Mouse (Mus musculus): ENCODE measurements around the gene Fbln2. TPM values are rescaled to one million over a fixed set of nuclear protein-coding genes. Genes with fewer than 3 reads are reported as not detected.

Fbln2 gene
- polyA plus RNA-seq, 1 experiment from 2014 or later: 298 TPM

DNA sequence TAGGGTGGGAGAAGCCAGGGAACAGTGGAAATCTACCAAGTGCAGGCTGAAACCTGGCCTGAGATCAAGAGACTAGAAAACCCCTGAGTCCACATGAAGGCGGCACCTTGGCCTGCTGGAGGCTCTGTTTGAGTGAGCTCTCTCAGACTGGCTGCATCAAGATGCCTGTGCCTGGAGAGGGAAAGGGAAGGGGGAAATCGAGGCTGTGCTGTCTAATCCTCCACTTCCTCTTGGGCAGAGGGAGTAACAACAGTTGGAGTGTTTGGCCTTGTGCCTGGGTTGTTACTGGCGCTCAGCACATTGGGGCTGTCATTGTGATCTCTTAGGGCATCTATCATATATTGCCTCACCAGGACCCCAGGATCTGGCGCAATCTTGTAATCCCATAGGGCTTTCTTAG lies 36.4 kb downstream of the Fbln2 start:
- WGBS: 78% methylated on average over 4 of the region's 4 CpGs
- no peak overlapping the region for H3K4me3 ChIP-seq
- no peak for ATAC-seq (ENCODE audit: insufficient number of reproducible peaks, insufficient read depth, low FRiP score, low TSS enrichment, low read depth)
- no peak overlapping the region for H3K4me2 ChIP-seq
- H3K9ac ChIP-seq: no peak overlapping the region
- no peaks in the 10 kb centered on the region for H3K27me3 ChIP-seq
- H3K4me1 ChIP-seq: peaks cover 38% of the 10 kb centered on the region
- H3K36me3 ChIP-seq: peaks cover 57% of the 10 kb centered on the region
- H3K9me3 ChIP-seq: 0 out of 2 replicates have a peak, but pooled peaks cover 3% of the 10 kb centered on the region
- no peak overlapping the region for H3K27ac ChIP-seq

DNA sequence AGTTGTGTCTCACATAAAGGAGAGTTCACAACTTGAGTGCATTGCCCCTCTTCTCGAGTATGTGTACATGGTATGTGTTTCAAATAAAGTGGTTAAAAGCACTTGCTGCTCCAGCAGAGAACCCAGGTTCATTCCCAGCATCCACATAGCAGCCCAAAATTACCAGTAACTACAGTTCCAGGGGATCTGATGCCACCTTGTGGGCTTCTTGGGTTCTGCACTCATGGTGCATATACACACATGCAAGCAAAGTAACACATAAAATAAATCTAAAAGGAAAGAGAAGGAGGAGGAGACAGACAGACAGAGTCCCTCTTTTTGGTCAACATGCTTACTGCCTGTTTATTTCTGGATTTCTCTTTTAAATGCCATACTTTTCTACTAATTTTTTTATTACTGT lies 37.5 kb downstream of the Fbln2 start:
- no peaks in the 10 kb centered on the region for H3K27me3 ChIP-seq
- no peak overlapping the region for H3K27ac ChIP-seq
- no peak overlapping the region for H3K4me2 ChIP-seq
- H3K9me3 ChIP-seq: 0 out of 2 replicates have a peak, but pooled peaks cover 3% of the 10 kb centered on the region
- H3K4me1 ChIP-seq: peaks cover 39% of the 10 kb centered on the region
- WGBS: 79% methylated on average over 1 of the region's 1 CpGs
- H3K9ac ChIP-seq: no peak overlapping the region
- peaks cover 66% of the 10 kb centered on the region for H3K36me3 ChIP-seq
- H3K4me3 ChIP-seq: no peak overlapping the region
- ATAC-seq (ENCODE audit: insufficient number of reproducible peaks, insufficient read depth, low FRiP score, low TSS enrichment, low read depth): no peak

DNA sequence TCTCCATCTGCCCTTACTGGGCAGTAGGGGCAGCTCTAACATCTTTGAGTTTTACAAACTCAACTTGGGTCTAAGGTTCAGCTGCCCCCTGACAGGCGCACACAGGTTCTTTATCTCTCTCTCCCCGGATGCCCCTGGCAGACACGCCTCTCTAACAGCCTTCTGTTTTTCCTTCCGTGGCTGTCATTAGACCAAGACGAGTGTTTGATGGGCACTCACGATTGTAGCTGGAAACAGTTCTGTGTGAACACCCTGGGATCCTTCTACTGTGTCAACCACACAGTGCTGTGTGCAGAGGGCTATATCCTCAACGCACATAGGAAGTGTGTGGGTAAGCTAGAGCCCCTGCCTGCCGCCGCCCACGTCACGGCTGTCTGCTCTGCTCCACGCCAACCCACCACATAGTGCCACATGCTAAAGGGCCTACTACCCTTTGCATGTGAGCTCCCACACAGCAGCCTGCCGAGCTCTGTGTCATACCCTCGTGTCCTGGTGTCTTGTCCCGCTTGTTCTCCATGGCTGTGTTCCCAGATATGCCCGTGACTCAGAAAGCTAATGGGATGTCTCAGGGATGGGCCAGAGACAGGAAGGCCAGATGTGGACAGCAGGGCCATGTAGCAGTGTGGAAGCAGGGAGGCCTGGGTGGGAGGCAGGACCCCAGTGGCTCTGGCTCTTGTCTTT lies 47.3 kb downstream of the Fbln2 start:
- no peaks in the 10 kb centered on the region for H3K9me3 ChIP-seq
- 82% methylated on average over 16 of the region's 16 CpGs for WGBS
- 0 out of 2 replicates have a peak overlapping the region, but pooled peaks have one; percentile 11 for H3K27ac ChIP-seq
- H3K36me3 ChIP-seq: peaks cover 97% of the 10 kb centered on the region
- no peak for ATAC-seq (ENCODE audit: insufficient number of reproducible peaks, insufficient read depth, low FRiP score, low TSS enrichment, low read depth)
- no peak overlapping the region for H3K4me2 ChIP-seq
- H3K9ac ChIP-seq: 0 out of 2 replicates have a peak overlapping the region, but pooled peaks have one; percentile 11
- H3K4me3 ChIP-seq: no peak overlapping the region
- H3K4me1 ChIP-seq: no peaks in the 10 kb centered on the region; the same call in 1 of the 2 replicates
- H3K27me3 ChIP-seq: no peaks in the 10 kb centered on the region

DNA sequence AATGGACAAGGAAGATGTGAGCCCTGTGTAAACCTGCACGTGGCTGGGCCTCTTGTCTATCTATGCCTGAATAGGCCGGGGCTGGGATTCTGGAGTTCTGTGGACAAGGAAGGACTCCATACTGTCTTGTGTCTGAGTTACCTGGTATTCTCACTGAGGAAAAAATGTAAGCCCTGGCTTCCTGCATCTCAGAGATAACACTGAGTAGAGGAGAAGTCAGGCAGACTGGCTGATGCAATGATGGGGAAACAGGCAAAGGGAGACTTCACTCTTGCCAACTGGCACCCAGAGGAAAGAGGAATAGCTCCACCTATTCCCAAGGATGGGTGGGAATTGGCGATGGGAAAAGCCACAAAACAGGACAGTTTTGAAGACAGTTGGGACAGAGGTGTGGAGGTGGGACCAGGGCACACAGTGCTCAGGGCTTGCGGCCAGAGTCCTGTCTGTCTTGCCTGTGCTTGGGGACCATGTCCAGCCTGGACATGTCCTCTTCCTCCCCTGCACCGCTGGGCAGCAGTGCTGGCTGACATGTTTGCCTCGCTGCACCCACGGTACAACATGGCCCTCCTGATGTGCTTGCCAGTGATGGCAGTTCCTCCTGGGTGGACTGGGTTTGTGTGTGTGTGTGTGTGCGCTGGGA lies 48.2 kb downstream of the Fbln2 start:
- 82% methylated on average over 8 of the region's 8 CpGs for WGBS
- H3K36me3 ChIP-seq: peaks cover 97% of the 10 kb centered on the region
- ATAC-seq (ENCODE audit: insufficient number of reproducible peaks, insufficient read depth, low FRiP score, low TSS enrichment, low read depth): no peak
- H3K4me2 ChIP-seq: no peak overlapping the region
- no peak overlapping the region for H3K27ac ChIP-seq
- H3K9me3 ChIP-seq: no peaks in the 10 kb centered on the region
- no peaks in the 10 kb centered on the region; the same call in 1 of the 2 replicates for H3K4me1 ChIP-seq
- no peaks in the 10 kb centered on the region for H3K27me3 ChIP-seq
- no peak overlapping the region for H3K9ac ChIP-seq
- no peak overlapping the region for H3K4me3 ChIP-seq

DNA sequence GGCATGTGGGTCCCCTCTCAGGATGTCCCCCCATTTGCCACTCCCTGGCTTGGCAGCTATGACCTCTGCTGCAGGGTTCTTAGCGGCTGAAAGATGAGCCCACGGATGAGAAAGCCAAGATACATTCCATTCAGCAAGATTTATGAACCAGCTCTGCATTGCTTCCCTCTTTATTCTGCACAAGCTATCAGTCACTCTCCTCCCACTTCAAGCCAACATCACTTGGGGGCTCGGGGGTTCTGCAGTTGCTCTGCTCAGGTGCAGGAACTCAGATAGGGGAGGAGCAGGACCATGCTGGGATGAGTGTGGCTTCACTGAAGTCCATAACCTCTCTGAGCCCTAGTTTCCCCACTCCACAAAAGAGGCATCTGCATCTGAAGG lies 48.7 kb downstream of the Fbln2 start:
- Histone ChIP-seq H3K9ac (no peak overlapping the region), H3K27ac (no peak overlapping the region), H3K4me2 (no peak overlapping the region), H3K4me3 (no peak overlapping the region), H3K9me3 (no peaks in the 10 kb centered on the region), H3K4me1 (no peaks in the 10 kb centered on the region; the same call in 1 of the 2 replicates), H3K36me3 (peaks cover 97% of the 10 kb centered on the region), H3K27me3 (no peaks in the 10 kb centered on the region)
- no peak for ATAC-seq (ENCODE audit: insufficient number of reproducible peaks, insufficient read depth, low FRiP score, low TSS enrichment, low read depth)
- WGBS: 62% methylated on average over 3 of the region's 3 CpGs

DNA sequence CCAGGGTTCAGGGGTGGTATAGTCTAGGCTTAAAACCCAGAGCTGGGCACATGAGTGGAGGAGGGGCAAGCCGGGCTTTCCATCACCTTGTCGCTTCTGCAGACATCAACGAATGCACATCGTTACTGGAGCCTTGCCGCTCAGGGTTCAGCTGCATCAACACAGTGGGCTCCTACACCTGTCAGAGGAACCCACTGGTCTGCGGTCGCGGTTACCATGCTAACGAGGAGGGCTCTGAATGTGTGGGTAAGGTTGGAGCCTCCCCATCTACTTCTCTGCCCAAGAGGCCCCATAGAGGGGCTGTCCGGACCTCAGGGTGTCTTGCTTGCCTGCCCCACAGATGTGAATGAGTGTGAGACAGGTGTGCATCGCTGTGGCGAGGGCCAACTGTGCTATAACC lies 53.4 kb downstream of the Fbln2 start:
- Histone ChIP-seq H3K27me3 (no peaks in the 10 kb centered on the region), H3K4me2 (no peak overlapping the region), H3K9ac (no peak overlapping the region), H3K4me3 (no peak overlapping the region), H3K9me3 (no peaks in the 10 kb centered on the region), H3K4me1 (no peaks in the 10 kb centered on the region), H3K27ac (no peak overlapping the region), H3K36me3 (peaks cover 99% of the 10 kb centered on the region)
- no peak for ATAC-seq (ENCODE audit: insufficient number of reproducible peaks, insufficient read depth, low FRiP score, low TSS enrichment, low read depth)
- 89% methylated on average over 12 of the region's 12 CpGs for WGBS

DNA sequence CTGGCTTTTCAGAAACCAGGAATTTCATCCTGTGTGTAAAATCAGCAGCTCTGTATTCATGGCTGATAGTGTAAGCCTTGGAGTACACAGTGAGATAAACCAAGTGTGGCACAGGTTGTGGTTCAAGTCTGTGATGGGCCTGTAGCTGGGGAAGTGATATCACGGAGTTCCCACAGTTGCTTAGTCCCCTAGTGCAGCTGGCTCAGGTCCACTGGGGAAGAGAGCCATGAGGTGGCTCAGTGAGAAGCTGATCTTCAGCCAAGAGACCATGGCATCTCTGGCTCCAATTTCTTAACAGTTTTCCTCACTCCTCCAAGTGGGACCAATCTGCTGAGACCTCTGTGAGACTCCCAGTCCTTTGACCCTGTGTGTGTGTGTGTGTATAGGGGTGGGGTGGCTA lies 54.4 kb downstream of the Fbln2 start:
- 86% methylated on average over 1 of the region's 1 CpGs for WGBS
- Histone ChIP-seq H3K9ac (no peak overlapping the region), H3K27ac (no peak overlapping the region), H3K4me1 (no peaks in the 10 kb centered on the region), H3K9me3 (no peaks in the 10 kb centered on the region), H3K36me3 (peaks cover 100% of the 10 kb centered on the region), H3K27me3 (no peaks in the 10 kb centered on the region), H3K4me2 (no peak overlapping the region), H3K4me3 (no peak overlapping the region)
- no peak for ATAC-seq (ENCODE audit: insufficient number of reproducible peaks, insufficient read depth, low FRiP score, low TSS enrichment, low read depth)

DNA sequence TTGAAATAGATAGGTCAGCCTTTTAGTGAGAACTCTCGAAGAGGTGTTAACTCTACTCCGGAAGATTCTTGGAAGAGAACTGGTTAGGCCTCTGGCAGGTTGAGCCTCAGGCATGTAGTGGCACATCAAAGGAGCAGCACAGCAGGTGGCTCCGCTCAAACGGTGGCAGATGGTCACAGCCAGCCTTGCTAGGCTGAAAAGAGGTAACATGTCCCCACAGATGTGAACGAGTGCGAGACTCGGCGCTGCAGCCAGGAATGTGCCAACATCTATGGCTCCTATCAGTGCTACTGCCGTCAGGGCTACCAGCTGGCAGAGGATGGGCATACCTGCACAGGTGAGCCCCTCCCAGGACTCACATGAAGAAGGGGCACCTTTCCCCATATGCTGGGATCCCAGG lies 56.1 kb downstream of the Fbln2 start:
- Histone ChIP-seq H3K4me2 (no peak overlapping the region), H3K4me1 (no peaks in the 10 kb centered on the region)
- WGBS: 57% methylated on average over 9 of the region's 9 CpGs

DNA sequence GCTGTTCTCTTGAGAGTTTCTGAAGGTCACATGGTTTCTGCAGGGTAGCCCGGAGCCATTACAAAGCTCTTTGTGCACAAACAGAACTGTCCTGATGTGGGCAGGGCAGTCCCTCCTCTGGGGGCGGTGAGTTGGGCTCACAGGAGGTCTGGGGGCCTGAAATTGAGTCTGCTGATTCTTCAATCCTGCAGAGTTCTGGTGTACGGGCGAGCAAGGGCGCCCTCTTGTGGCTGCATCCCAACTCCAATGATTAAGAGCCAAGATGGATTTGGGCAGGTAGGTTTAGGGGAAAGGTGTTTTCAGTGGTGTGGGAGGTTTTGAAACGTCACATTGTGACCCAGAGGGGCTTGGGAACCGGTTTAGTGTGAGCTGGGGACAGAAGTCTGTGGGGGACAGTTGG lies 65.3 kb downstream of the Fbln2 start:
- peaks cover 17% of the 10 kb centered on the region for H3K36me3 ChIP-seq
- H3K9ac ChIP-seq: 0 out of 2 replicates have a peak overlapping the region, but pooled peaks have one; percentile 21
- 2% methylated on average over 7 of the region's 7 CpGs for WGBS
- H3K27me3 ChIP-seq: peaks cover 10% of the 10 kb centered on the region
- 0 out of 2 replicates have a peak, but pooled peaks have one; percentile 28 for ATAC-seq (ENCODE audit: insufficient number of reproducible peaks, insufficient read depth, low FRiP score, low TSS enrichment, low read depth)
- H3K4me2 ChIP-seq: no peak overlapping the region
- no peak overlapping the region for H3K4me3 ChIP-seq
- H3K27ac ChIP-seq: peak overlapping the region; percentile 48; the same call in 1 of the 2 replicates
- H3K4me1 ChIP-seq: peaks cover 17% of the 10 kb centered on the region
- H3K9me3 ChIP-seq: no peaks in the 10 kb centered on the region; the same call in 1 of the 2 replicates

More for the DNA sequence above, 56.1 kb downstream of the Fbln2 start:
- no peak overlapping the region for H3K9ac ChIP-seq
- H3K27ac ChIP-seq: no peak overlapping the region
- H3K36me3 ChIP-seq: peaks cover 99% of the 10 kb centered on the region
- no peaks in the 10 kb centered on the region for H3K27me3 ChIP-seq
- ATAC-seq (ENCODE audit: insufficient number of reproducible peaks, insufficient read depth, low FRiP score, low TSS enrichment, low read depth): no peak
- no peaks in the 10 kb centered on the region for H3K9me3 ChIP-seq
- no peak overlapping the region for H3K4me3 ChIP-seq

DNA sequence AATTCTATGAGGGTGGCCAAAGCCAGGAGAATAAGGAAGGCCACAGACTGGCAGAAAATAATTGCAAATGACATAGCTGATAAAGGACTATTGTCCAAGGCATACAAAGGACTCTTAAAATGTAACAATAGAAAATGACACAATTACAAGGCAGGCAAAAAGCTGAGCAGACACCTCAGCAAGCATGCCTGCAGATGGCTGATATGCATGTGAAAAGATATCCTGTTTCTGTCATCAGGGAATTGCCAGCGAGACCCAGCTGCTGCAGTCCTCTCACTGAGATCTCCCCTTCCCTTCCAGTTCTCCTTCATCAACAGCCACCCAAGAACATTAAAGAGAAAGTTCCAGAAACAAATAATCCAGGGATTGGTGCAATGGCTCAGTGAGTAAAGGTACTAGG lies 66.0 kb downstream of the Fbln2 start:
- H3K4me1 ChIP-seq: peaks cover 17% of the 10 kb centered on the region
- H3K9ac ChIP-seq: no peak overlapping the region
- H3K36me3 ChIP-seq: peaks cover 11% of the 10 kb centered on the region
- H3K27ac ChIP-seq: no peak overlapping the region
- no peak overlapping the region for H3K4me3 ChIP-seq
- WGBS: 44% methylated on average over 1 of the region's 1 CpGs
- H3K27me3 ChIP-seq: peaks cover 17% of the 10 kb centered on the region
- no peaks in the 10 kb centered on the region; the same call in 1 of the 2 replicates for H3K9me3 ChIP-seq
- no peak for ATAC-seq (ENCODE audit: insufficient number of reproducible peaks, insufficient read depth, low FRiP score, low TSS enrichment, low read depth)
- H3K4me2 ChIP-seq: no peak overlapping the region

DNA sequence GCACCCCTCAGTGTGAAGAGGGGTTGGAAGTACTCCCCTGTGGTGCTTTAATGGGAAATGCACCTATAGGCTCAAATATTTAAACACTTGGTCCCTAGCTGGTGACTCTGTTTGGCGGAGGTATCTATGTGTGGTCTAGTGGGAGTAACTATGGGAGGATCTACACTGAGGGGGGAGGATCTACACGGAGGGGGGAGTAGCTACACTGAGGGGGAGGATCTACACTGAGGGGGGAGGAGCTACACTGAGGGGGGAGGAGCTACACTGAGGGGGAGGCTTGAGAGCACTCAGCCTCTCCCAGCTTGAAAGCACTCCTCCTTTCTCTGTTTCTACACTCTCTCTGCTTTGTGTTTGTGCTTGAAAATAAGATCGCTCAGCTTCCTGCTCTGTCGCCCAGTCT lies 67.2 kb downstream of the Fbln2 start:
- no peaks in the 10 kb centered on the region; the same call in 1 of the 2 replicates for H3K36me3 ChIP-seq
- H3K4me3 ChIP-seq: no peak overlapping the region
- peaks cover 29% of the 10 kb centered on the region for H3K27me3 ChIP-seq
- H3K9ac ChIP-seq: no peak overlapping the region
- no peak for ATAC-seq (ENCODE audit: insufficient number of reproducible peaks, insufficient read depth, low FRiP score, low TSS enrichment, low read depth)
- 24% methylated on average over 4 of the region's 4 CpGs for WGBS
- no peak overlapping the region for H3K4me2 ChIP-seq
- H3K4me1 ChIP-seq: peaks cover 17% of the 10 kb centered on the region
- no peak overlapping the region for H3K27ac ChIP-seq
- H3K9me3 ChIP-seq: no peaks in the 10 kb centered on the region

DNA sequence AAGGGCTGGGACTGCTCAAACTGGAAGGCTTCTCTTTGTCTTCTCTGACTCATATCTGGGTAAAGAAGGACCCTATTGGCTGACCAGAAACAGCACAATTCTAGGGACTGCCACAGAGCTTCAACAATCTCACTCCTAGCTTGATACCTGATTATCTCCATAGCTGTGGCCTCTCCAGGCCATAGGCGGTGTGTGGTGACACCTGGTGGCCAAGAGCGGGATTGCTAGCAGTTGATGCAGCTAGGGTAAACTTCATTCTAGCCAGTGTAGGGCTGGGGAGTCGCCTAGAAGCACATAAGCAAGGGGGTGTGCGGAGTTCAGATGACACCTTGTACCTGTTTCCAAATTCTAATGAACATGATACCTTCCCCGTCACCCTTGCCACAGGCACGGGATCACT lies 69.0 kb downstream of the Fbln2 start:
- peaks cover 46% of the 10 kb centered on the region for H3K27me3 ChIP-seq
- 4% methylated on average over 6 of the region's 6 CpGs for WGBS
- no peaks in the 10 kb centered on the region for H3K36me3 ChIP-seq
- peaks cover 28% of the 10 kb centered on the region for H3K4me1 ChIP-seq
- ATAC-seq (ENCODE audit: insufficient number of reproducible peaks, insufficient read depth, low FRiP score, low TSS enrichment, low read depth): no peak
- H3K27ac ChIP-seq: no peak overlapping the region; the same call in 1 of the 2 replicates
- H3K9me3 ChIP-seq: no peaks in the 10 kb centered on the region
- no peak overlapping the region for H3K4me3 ChIP-seq
- no peak overlapping the region for H3K9ac ChIP-seq
- H3K4me2 ChIP-seq: no peak overlapping the region
